Mouse (Mus musculus) kidney, adult 8-10 months (tissue): ENCODE data around the gene Fam111a.

Experiments used
- DNase-seq, 2 experiments: peaks; one replicate each; pipeline ENCODE4 v3.0.0; 2022

Gene Fam111a

DNA sequence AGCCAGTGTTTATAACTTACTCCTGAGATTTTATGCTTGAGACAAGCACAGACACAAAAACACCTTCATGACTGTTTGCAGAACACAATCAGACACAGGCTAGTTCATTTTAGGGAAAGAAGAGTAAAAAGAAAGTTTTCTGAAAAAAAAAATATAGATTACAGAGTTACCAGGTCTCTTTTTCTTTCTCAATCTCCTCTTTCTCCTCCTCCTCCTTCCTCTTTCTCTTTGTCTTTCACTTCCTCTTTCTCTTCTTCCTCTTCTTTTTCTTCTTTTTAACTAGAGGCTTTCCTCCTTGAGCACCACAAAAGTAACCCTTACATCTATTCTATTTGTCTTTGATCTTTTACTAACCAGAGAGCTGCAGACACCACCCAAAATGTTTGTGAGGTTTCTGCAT, 18.7 kb downstream of the Fam111a start:
- no peak for DNase-seq

GRCm38 (mm10) chr19:12567011-12567410, 21.5 kb downstream of the Fam111a start:
- no peak for DNase-seq

GRCm38 (mm10) chr19:12570866-12571265, 25.3 kb downstream of the Fam111a start:
- no peak for DNase-seq

- DNase-seq = no peak
These were observed 26.1 kb downstream of the Fam111a start for GRCm38 (mm10) chr19:12571687-12572086.

- no peak for DNase-seq
These were observed 27.2 kb downstream of the Fam111a start for GRCm38 (mm10) chr19:12572614-12573265.

GRCm38 (mm10) chr19:12573266-12574011, 27.9 kb downstream of the Fam111a start:
- peak; percentile 81 to 83 for DNase-seq

DNA sequence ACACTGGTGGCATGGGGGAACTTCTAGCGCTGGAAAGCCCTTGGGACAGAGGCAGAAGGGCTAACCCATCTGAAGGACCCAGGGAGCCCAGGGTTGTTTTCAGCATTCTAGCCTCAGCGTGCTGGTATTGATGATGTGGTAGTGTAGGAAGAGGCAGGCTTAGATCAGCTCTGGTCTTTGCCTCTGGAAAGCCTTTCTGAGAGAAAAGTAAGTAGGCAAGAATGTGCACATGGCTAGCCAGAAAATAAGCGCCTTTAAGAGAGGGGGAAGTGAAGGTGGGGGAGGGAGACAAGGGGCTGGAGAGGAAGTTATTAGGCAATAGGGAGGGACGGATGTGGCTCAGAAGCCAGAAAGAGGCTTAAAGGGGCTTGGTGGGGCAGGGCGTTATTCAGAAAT, 28.5 kb downstream of the Fam111a start:
- no peak for DNase-seq

- no peak for DNase-seq
These were observed 29.6 kb downstream of the Fam111a start for GRCm38 (mm10) chr19:12575107-12575506.

GRCm38 (mm10) chr19:12575514-12575913, 30.0 kb downstream of the Fam111a start:
- no peak for DNase-seq

DNA sequence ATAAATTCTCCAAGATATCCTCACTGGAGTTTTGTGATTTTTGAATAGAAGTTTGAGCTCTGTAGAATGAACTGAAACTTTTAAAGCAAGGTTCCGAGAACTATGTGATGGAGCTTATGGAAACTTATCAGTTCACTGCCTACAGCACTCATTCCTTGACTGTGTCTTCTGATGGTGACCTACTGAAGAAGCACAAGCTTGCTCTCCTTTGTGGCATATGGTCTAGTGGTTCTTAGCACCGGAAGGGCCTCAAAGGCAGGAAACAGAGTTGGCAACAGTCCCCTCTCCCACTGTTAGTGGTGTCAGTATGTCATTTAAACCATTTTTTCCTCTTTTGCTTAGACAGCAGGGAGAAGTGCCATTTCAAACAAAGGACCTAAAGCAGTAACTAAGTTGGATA, 31.1 kb downstream of the Fam111a start:
- no peak for DNase-seq

GRCm38 (mm10) chr19:12585310-12585709, 39.8 kb downstream of the Fam111a start:
- no peak for DNase-seq

DNA sequence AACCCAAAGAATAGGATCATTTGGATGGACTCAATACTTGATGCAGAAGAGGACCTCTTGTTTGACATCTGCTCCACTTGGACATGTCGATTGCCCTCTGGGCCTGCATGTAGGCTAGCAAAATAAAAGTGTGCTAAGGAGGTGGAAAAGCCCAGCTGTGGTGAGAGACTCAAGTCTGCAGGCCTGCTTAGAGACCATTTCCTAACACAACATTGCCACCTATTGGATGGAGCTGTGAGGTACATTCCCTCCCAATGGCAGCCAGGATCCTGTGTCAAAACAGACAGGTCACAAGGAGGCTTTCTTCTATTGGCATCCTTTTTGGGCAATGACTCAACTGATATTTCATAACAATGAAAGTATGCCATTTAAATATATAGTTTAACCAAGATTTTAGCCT, 46.4 kb downstream of the Fam111a start:
- DNase-seq = peak; percentile 67 to 81

- no peak for DNase-seq
These were observed 49.6 kb downstream of the Fam111a start for GRCm38 (mm10) chr19:12595135-12595529.

GRCm38 (mm10) chr19:12595530-12596289, 50.2 kb downstream of the Fam111a start:
- DNase-seq = peak; percentile 76 to 86

GRCm38 (mm10) chr19:12596290-12597072, 50.9 kb downstream of the Fam111a start:
- no peak for DNase-seq

DNA sequence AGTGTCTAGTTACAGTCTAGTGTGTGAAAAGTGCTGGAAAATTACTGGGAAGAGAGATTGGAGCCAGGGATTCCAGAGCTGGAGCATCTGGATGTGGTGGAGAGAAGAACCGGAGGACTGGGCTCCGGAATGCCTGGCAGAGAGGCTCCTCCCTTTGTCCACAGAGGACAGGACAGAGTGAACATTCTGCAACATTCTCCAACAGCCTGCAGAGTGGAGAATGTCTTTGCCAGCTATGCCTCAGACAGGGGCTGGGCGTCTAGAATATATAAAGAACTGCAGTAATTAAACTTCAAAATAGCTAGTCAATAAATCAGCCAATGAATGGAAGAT, 51.5 kb downstream of the Fam111a start:
- DNase-seq = peak; percentile 59 to 69

DNA sequence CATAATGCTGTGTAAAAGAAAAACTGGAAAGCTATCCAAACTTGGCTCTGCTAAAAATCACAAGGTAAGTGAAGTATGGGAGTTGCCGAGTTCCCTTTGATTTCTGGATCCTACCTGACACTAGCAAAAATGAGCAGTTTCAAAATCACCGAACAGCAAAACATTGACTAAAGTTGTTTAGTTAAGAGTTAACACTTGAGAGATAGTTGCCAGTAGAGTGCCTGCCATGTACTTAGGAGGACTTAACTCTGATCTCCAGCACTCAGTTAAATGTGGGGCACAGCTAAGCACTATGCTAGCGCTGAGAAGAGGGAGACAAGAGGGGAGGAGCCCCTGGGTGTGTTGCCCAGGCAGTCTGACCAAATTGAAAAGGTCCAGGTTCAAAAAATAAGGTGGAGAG, 53.1 kb downstream of the Fam111a start:
- DNase-seq = peak; percentile 56 to 61

DNA sequence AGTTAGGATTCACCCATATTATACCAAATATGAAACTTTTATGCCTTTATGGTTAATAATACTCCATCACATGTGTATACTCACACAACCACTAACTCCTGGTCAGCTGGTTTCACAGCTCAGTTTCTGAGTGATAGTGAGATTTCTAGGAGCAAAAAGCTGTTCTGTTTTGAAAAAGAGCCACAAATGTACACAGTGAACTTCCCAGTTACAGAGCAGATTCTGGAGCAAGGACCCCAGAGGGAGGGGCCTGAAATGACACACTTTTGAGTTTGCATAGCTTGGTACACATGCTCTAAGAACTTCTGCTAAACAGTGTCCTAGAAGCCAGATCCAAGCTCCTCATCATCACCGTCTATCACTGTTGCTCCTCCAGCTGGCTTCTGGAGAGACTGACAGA, 54.1 kb downstream of the Fam111a start, which contains the start of gene Gm4952:
Gene Gm4952, plus strand, starts transcription at position 301 of the 400 bp plus-strand sequence.
- DNase-seq = no peak

GRCm38 (mm10) chr19:12600684-12601480, 55.3 kb downstream of the Fam111a start:
- DNase-seq = no peak

- DNase-seq = peak; percentile 78 to 88
These were observed 62.8 kb downstream of the Fam111a start for GRCm38 (mm10) chr19:12608336-12608735.

DNA sequence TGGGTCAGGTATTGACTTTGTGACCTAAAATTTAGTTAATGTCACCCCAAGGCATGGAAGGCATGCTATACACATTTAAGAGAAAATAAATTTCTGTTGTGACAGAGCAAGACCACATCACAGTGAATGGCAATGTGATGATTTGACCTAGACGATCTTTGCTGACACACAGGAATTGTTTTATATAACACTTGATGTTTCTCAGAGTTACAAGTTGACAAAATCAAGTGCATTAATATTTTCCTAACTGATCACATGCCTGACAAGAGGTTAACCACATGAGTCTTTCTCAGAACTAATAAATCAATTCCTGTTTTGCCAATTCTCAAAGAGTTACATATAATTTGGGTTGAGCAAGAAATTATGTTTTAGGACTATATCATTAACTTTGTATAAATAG, 68.1 kb downstream of the Fam111a start:
- peak in 1 of 2 experiments; percentile 47 for DNase-seq

GRCm38 (mm10) chr19:12633176-12633575, 87.6 kb downstream of the Fam111a start, which contains the start of gene Glyat:
TSS of gene Glyat (plus strand) at chr19:12633308.
- DNase-seq = peak; percentile 74 to 81
